Mouse (Mus musculus) bone marrow macrophage, adult 2 months (primary cell): ENCODE measurements around the gene Hist1h4h.

ENCODE experiments used
- CTCF ChIP-seq: IDR thresholded peaks from 2 replicates; pipeline ENCODE4 v1.5.1; 2012; ENCODE audit warnings: low read depth, mild to moderate bottlenecking, low read length, moderate library complexity
- POLR2A ChIP-seq: IDR thresholded peaks from 2 replicates; pipeline ENCODE4 v1.6.1; 2012; ENCODE audit warnings: mild to moderate bottlenecking, low read depth, low read length, borderline replicate concordance

DNA sequence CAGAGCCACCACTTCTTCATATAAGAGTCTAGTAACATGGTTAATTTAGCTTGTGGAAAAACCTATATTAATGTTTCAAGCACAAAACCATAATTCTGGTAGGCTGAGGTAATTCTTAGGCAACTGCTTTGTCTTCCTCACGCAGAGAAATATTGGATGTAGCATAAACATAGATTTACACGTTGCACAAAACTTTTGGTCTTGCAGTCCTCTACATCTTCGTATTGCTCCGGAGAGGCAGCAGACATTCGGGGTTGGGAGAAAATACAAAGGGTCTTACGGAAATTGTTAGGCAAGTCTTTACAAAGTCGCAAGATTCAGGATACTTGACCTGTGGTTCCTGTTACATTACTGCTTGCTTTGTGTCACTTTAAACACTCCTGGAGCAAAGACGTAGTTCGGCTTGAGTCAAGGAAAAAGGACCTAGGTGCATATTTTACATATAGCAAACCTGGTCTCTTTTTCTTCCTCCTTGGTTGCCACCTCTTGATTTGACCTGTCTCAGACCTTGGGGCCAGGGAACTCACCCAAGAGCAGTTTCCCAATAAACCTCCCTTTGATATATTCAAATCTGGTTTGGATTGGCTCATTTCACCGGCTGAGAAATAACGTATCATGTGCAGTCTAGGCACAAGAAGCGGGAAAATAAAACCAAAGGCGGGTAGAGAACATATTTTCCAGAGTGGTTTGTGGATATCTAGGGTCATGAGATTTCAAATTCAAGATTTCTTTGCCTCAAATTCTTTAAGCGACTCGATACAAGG is 3.7 kb downstream of the Hist1h4h start:
- TF ChIP-seq CTCF (no peak), POLR2A (no peak)
